In genomic region chr10:43229236-43229635, GRCm38 (mm10) we compare ENCODE assay signal across 18 mouse cellular contexts. TPM values are rescaled to one million over a fixed set of nuclear protein-coding genes. Genes with fewer than 3 reads are reported as not detected.
"Had no signal": no experiment of that assay in that cellular context is flagged by ENCODE, and none has a peak within 500 bp of the region (broad histone marks: within the 10 kb centered on the region; RNA-seq: fewer than 3 reads in every experiment).

No protein-coding gene starts in this region.

- DNase-seq: retina, postnatal 1 day; right cerebral cortex, adult 18-20 months; right cerebral cortex, postnatal 14 days; right cerebral cortex, postnatal 25 days; right cerebral cortex, postnatal 4 days; spleen, adult 18-20 months; thymus, adult 18-20 months; thymus, adult 2 months; thymus, postnatal 14 days; thymus, postnatal 25 days; thymus, postnatal 36 days; thymus, postnatal 4 days had no signal

- H3K4me3 ChIP-seq: neural tube, embryonic 13.5 days; neural tube, embryonic 15.5 days; stomach, embryonic 15.5 days had no signal

- H3K36me3 ChIP-seq: neural tube, embryonic 13.5 days; neural tube, embryonic 15.5 days; stomach, embryonic 15.5 days had no signal

- H3K4me2 ChIP-seq: neural tube, embryonic 13.5 days; neural tube, embryonic 15.5 days; stomach, embryonic 15.5 days had no signal

- H3K27ac ChIP-seq: neural tube, embryonic 13.5 days; neural tube, embryonic 15.5 days; stomach, embryonic 15.5 days; stomach, postnatal 0 days had no signal

- H3K9ac ChIP-seq: neural tube, embryonic 13.5 days; neural tube, embryonic 15.5 days; stomach, embryonic 15.5 days had no signal

- H3K9me3 ChIP-seq: neural tube, embryonic 13.5 days; neural tube, embryonic 15.5 days; stomach, embryonic 15.5 days had no signal

- H3K27me3 ChIP-seq: neural tube, embryonic 13.5 days; neural tube, embryonic 15.5 days; stomach, embryonic 15.5 days had no signal

- H3K4me1 ChIP-seq: neural tube, embryonic 13.5 days; neural tube, embryonic 15.5 days; stomach, embryonic 15.5 days had no signal

RNA-seq across cellular contexts. Expression of gene 9030612E09Rik, which starts 54.7 kb away (rescaled TPM):
- total RNA-seq: neutrophil, adult 5-6 weeks had no signal
- polyA plus RNA-seq: spleen, adult 2 months had no signal

RNA-seq across cellular contexts. Expression of gene Sobp, which starts 54.9 kb away (rescaled TPM):
- total RNA-seq: neutrophil, adult 5-6 weeks had no signal
